Mouse (Mus musculus) kidney, adult 2 months (tissue): ENCODE measurements around the gene Pde3a. TPM values are rescaled to one million over a fixed set of nuclear protein-coding genes. Genes with fewer than 3 reads are reported as not detected.
"Not testable (repeated sequence)": the region's sequence is repeated elsewhere in the genome, so short reads cannot be mapped to it uniquely, and the experiment has no call there.

ENCODE experiments used
- DNase-seq: peaks from one replicate; pipeline ENCODE4 v3.0.0; 2021
- H3K27ac ChIP-seq: fragments of 200-500 bp; 2 replicates; pipeline ENCODE4 v1.5.1; 2012; ENCODE audit warnings: low read depth, low read length, control low read depth, inconsistent platforms; ENCODE audit not compliant: insufficient read depth
- H3K27me3 ChIP-seq: fragments of 200-500 bp; replicated peaks from 2 replicates; pipeline ENCODE4 v1.6.1; 2012; ENCODE audit warnings: mild to moderate bottlenecking, moderate library complexity, low read length, inconsistent platforms; ENCODE audit not compliant: control insufficient read depth, insufficient read depth
- H3K36me3 ChIP-seq: fragments of 200-500 bp; 2 replicates; pipeline ENCODE4 v1.6.1; 2012; ENCODE audit warnings: mild to moderate bottlenecking, moderate library complexity, low read length, inconsistent platforms; ENCODE audit not compliant: control insufficient read depth, insufficient read depth
- H3K4me1 ChIP-seq: fragments of 200-500 bp; 2 replicates; pipeline ENCODE4 v1.6.1; 2011; ENCODE audit warnings: low read length; ENCODE audit not compliant: control insufficient read depth, insufficient read depth
- H3K4me3 ChIP-seq: fragments of 200-500 bp; 2 replicates; pipeline ENCODE4 v1.5.1; 2011; ENCODE audit warnings: mild to moderate bottlenecking, low read depth, low read length, control low read depth; ENCODE audit not compliant: insufficient read depth
- CTCF ChIP-seq: fragments of 200-500 bp; conservative IDR thresholded peaks from 2 replicates; pipeline ENCODE4 v1.5.1; 2011; ENCODE audit warnings: low read depth, mild to moderate bottlenecking, control low read depth, low read length, moderate library complexity, mixed read lengths; ENCODE audit not compliant: insufficient read depth, insufficient read length
- POLR2A ChIP-seq: fragments of 200-500 bp; IDR thresholded peaks from one replicate; pipeline ENCODE4 v1.6.1; 2011; ENCODE audit warnings: low read depth, low read length, control low read depth
- WGBS: fragments of 180-500 bp; shearing (Covaris S2); methylation state at CpG from one replicate; pipeline ENCODE4 v1.1.7; 2018; 5-methylcytosine and 5-hydroxymethylcytosine counted together
- polyA plus RNA-seq: library from polyadenylated mRNA; depleted of rRNA; stranded (reverse); fragments of >200 nt; gene quantifications from 2 replicates; pipeline ENCODE4 v1.2.3, GENCODE M21; 2012

Pde3a gene
- polyA plus RNA-seq, 1 experiment, result 4.1 TPM

- Histone ChIP-seq H3K27ac (peak overlapping the region; percentile 66), H3K36me3 (no peaks in the 10 kb centered on the region), H3K27me3 (no peaks in the 10 kb centered on the region), H3K4me3 (no peak overlapping the region), H3K4me1 (no peaks in the 10 kb centered on the region; the same call in 1 of the 2 replicates)
- TF ChIP-seq CTCF (no peak), POLR2A (no peak)
- DNase-seq, result peak; percentile 31
- 30% methylated on average over 3 of the region's 3 CpGs for WGBS
These were observed 60.8 kb downstream of the Pde3a start for GRCm38 (mm10) chr6:141309872-141310271.

GRCm38 (mm10) chr6:141310351-141310750 lies 61.3 kb downstream of the Pde3a start:
- Histone ChIP-seq H3K27ac (0 out of 2 replicates have a peak overlapping the region, but pooled peaks have one; percentile 28), H3K4me1 (no peaks in the 10 kb centered on the region; the same call in 1 of the 2 replicates), H3K27me3 (no peaks in the 10 kb centered on the region), H3K36me3 (no peaks in the 10 kb centered on the region), H3K4me3 (no peak overlapping the region)
- TF ChIP-seq POLR2A, result no peak
- TF ChIP-seq CTCF, result no peak
- no peak for DNase-seq
- WGBS, result 24% methylated on average over 6 of the region's 6 CpGs

- no peak for DNase-seq
- H3K36me3 ChIP-seq, result no peaks in the 10 kb centered on the region
- no peaks in the 10 kb centered on the region; the same call in 1 of the 2 replicates for H3K4me1 ChIP-seq
- no peak overlapping the region for H3K4me3 ChIP-seq
- 56% methylated on average over 6 of the region's 6 CpGs for WGBS
- TF ChIP-seq CTCF, result no peak
- TF ChIP-seq POLR2A, result no peak
- no peaks in the 10 kb centered on the region for H3K27me3 ChIP-seq
- H3K27ac ChIP-seq, result peak overlapping the region; percentile 45; the same call in 1 of the 2 replicates
These were observed 62.5 kb downstream of the Pde3a start for GRCm38 (mm10) chr6:141311615-141312014.

GRCm38 (mm10) chr6:141313112-141313511 lies 64.0 kb downstream of the Pde3a start:
- DNase-seq, result no peak
- Histone ChIP-seq H3K4me1 (no peaks in the 10 kb centered on the region; the same call in 1 of the 2 replicates), H3K36me3 (no peaks in the 10 kb centered on the region), H3K4me3 (no peak overlapping the region), H3K27ac (no peak overlapping the region), H3K27me3 (no peaks in the 10 kb centered on the region)
- 92% methylated on average over 4 of the region's 4 CpGs for WGBS
- TF ChIP-seq CTCF (no peak), POLR2A (no peak)

- no peak overlapping the region for H3K27ac ChIP-seq
- H3K4me1 ChIP-seq, result no peaks in the 10 kb centered on the region
- WGBS, result 79% methylated on average over 3 of the region's 3 CpGs
- H3K36me3 ChIP-seq, result no peaks in the 10 kb centered on the region
- H3K4me3 ChIP-seq, result no peak overlapping the region
- no peaks in the 10 kb centered on the region for H3K27me3 ChIP-seq
- no peak for TF ChIP-seq POLR2A
- no peak for TF ChIP-seq CTCF
- no peak for DNase-seq
These were observed 69.4 kb downstream of the Pde3a start for GRCm38 (mm10) chr6:141318440-141318839.

- WGBS, result 69% methylated on average over 3 of the region's 3 CpGs
- H3K27ac ChIP-seq, result no peak overlapping the region
- H3K4me1 ChIP-seq, result no peaks in the 10 kb centered on the region
- H3K27me3 ChIP-seq, result no peaks in the 10 kb centered on the region
- no peak overlapping the region for H3K4me3 ChIP-seq
- no peak for TF ChIP-seq POLR2A
- TF ChIP-seq CTCF, result no peak
- H3K36me3 ChIP-seq, result no peaks in the 10 kb centered on the region
- no peak for DNase-seq
These were observed 72.2 kb downstream of the Pde3a start for GRCm38 (mm10) chr6:141321253-141321652.

GRCm38 (mm10) chr6:141322961-141323360 lies 73.9 kb downstream of the Pde3a start:
- WGBS, result 61% methylated on average over 4 of the region's 4 CpGs
- H3K36me3 ChIP-seq, result no peaks in the 10 kb centered on the region
- no peaks in the 10 kb centered on the region for H3K4me1 ChIP-seq
- TF ChIP-seq POLR2A, result no peak
- TF ChIP-seq CTCF, result no peak
- no peak overlapping the region for H3K27ac ChIP-seq
- H3K4me3 ChIP-seq, result no peak overlapping the region
- peak; percentile 23 for DNase-seq
- no peaks in the 10 kb centered on the region for H3K27me3 ChIP-seq

GRCm38 (mm10) chr6:141327134-141327533 lies 78.1 kb downstream of the Pde3a start:
- not testable (repeated sequence) for DNase-seq, H3K27ac ChIP-seq
- WGBS, result 61% methylated on average over 2 of the region's 2 CpGs

More at GRCm38 (mm10) chr6:141327134-141327533, 78.1 kb downstream of the Pde3a start:
- not testable (repeated sequence) for H3K4me1 ChIP-seq, H3K4me3 ChIP-seq, H3K36me3 ChIP-seq, H3K27me3 ChIP-seq
